Mouse (Mus musculus) liver (tissue): Measurements from ENCODE around the gene Zmynd8.

Source experiments
- DNase-seq: peaks from one replicate; pipeline ENCODE4 v3.0.0-alpha.2; 2020; ENCODE audit warnings: mixed read lengths

The Zmynd8 gene

DNA sequence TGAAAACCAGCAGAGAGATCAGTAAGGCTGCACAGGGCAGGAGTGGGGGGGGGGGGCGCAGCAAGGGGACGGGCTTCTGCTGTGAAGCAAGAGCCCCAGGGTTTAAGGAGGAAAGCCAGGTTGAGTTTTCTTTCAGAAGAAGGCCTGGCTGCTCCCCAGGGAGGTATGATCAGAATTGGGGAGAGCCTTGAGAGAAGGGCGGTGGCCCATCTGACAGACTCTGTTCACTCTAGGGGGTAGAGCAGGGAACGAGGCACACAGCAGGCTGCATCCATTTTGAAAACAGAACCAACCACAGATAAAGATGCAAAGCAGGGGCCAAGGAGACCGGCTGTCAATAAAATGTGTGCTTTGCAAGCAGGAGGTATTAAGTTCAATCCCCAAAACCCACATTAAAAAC, 158.4 kb downstream of the Zmynd8 start:
- no peak for DNase-seq

DNA sequence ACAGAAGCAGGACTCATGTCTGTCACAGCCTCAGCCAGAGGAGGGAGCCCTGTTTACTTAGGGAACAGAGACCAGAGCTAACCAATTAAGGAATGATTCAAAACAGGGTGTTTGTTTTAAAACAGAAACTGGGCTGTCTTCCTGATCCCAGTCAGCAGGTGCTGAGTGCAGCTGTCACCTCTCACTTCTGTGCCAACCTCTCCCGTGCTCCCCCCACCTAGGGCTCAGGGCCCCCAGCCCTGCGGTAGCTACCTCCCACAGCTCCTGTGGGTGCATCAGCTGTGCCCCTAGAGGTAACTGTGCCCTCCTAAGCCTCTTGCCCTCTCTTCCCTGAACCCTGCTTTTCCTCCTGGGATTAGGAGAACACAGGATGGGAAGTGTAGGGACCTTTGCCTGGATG, 162.5 kb downstream of the Zmynd8 start:
- DNase-seq = no peak
